Mouse (Mus musculus) thymus, postnatal 14 days (tissue): ENCODE measurements around the gene Olfr1166.
"Not testable (repeated sequence)": the region's sequence is repeated elsewhere in the genome, so short reads cannot be mapped to it uniquely, and the experiment has no call there.

ENCODE experiments used
- DNase-seq: peaks from one replicate; pipeline ENCODE4 v3.0.0; 2021

The Olfr1166 gene

DNA sequence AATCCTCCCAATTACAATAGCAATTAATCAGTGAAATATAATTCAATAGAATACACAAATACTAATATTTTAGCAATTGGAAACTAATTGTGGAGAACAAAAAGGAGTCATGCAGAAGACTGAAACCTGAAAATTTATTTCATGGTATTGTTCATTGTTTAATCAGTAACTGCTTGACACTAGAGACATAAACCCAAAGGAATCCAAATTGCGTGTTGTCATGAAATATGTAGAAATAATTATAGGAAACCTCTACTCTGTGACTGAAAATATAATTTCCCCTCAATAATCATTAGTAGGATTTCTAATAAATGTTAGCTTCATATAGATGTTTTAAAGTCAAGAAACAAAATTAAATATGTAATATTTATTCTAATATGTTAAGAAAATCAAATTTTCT lies at the start of gene Olfr1166:
TSS of gene Olfr1166 (minus strand) at position 101 of the 400 bp plus-strand sequence.
- no peak for DNase-seq

DNA sequence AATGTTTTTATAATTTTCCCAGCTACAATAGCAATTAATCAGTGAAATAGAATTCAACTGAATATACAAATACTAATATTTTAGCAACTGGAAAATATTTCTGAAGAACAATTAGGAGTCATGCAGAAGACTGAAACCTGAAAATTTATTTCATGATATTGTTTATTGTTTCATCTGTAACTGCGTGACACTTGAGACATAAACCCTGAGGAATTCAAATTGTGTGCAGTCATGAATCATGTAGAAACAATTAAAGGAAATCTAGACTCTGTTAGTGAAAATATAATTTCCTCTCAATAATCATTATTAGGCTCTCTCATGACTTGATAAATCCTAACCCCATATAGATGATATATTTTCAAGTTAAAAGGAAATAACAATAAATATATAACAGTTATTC lies 27.0 kb upstream of the Olfr1166 start, which contains the start of gene Olfr1167:
TSS of gene Olfr1167 (minus strand) at position 101 of the 400 bp plus-strand sequence.
- not testable (repeated sequence) for DNase-seq

DNA sequence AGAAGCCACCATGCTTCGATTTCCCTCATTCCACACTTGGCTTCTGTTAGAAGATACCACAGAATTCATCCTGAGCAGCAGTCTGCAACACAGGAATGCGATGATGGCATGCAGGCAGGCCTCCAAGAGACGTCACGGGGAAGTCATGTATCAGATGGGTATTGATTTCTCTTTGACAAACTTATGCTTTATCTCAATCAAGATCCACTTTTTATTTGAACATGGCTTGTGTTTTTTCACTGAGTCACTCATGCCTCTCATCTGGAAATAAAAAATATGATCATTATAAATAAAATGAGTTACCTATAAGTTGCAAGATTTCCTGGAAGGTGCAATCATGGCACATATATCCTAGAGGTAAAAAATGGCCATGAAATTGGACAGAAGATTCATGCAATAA lies 34.2 kb downstream of the Olfr1166 start, which contains the start of gene Olfr1164:
TSS of gene Olfr1164 (minus strand) at position 101 of the 400 bp plus-strand sequence.
- no peak for DNase-seq
